Mouse (Mus musculus): ENCODE measurements around the gene P2ry6.

P2ry6 gene

GRCm38 (mm10) chr7:100916526-100916925 lies 57.9 kb downstream of the P2ry6 start:
- DNase-seq (ENCODE audit: low read depth, low spot score) = no peak

- no peak for DNase-seq (ENCODE audit: low read depth, low spot score)
Observed at GRCm38 (mm10) chr7:100915204-100915603, 59.2 kb downstream of the P2ry6 start.

- DNase-seq (ENCODE audit: low read depth, low spot score) = no peak
Observed at GRCm38 (mm10) chr7:100911791-100912190, 62.7 kb downstream of the P2ry6 start.

GRCm38 (mm10) chr7:100911246-100911770 lies 63.1 kb downstream of the P2ry6 start:
- no peak for DNase-seq (ENCODE audit: low read depth, low spot score)

- peak; percentile 57 for DNase-seq (ENCODE audit: low read depth, low spot score)
Observed at GRCm38 (mm10) chr7:100908567-100908966, 65.9 kb downstream of the P2ry6 start.

GRCm38 (mm10) chr7:100908061-100908460 lies 66.4 kb downstream of the P2ry6 start:
- DNase-seq (ENCODE audit: low read depth, low spot score) = no peak

GRCm38 (mm10) chr7:100907231-100907630 lies 67.2 kb downstream of the P2ry6 start:
- peak; percentile 31 for DNase-seq (ENCODE audit: low read depth, low spot score)

GRCm38 (mm10) chr7:100906029-100906789 lies 68.2 kb downstream of the P2ry6 start:
- DNase-seq (ENCODE audit: low read depth, low spot score) = no peak

- DNase-seq (ENCODE audit: low read depth, low spot score) = no peak
Observed at GRCm38 (mm10) chr7:100905037-100905436, 69.4 kb downstream of the P2ry6 start.

- no peak for DNase-seq (ENCODE audit: low read depth, low spot score)
Observed at GRCm38 (mm10) chr7:100904612-100905011, 69.8 kb downstream of the P2ry6 start.

GRCm38 (mm10) chr7:100902451-100903137 lies 71.9 kb downstream of the P2ry6 start:
- DNase-seq (ENCODE audit: low read depth, low spot score) = no peak

- DNase-seq (ENCODE audit: low read depth, low spot score) = no peak
Observed at GRCm38 (mm10) chr7:100897828-100898227, 76.6 kb downstream of the P2ry6 start.

- DNase-seq (ENCODE audit: low read depth, low spot score) = no peak
Observed at GRCm38 (mm10) chr7:100894833-100895226, 79.6 kb downstream of the P2ry6 start.

- no peak for DNase-seq (ENCODE audit: low read depth, low spot score)
Observed at GRCm38 (mm10) chr7:100894057-100894832, 80.2 kb downstream of the P2ry6 start.

GRCm38 (mm10) chr7:100893249-100894056 lies 81.0 kb downstream of the P2ry6 start:
- DNase-seq (ENCODE audit: low read depth, low spot score) = no peak
